Mouse (Mus musculus) kidney, postnatal 36 days (tissue): ENCODE results near the gene Rps12.

Source experiments
- DNase-seq, 2 experiments: peaks; one replicate each; pipeline ENCODE4 v3.0.0; 2021 to 2022; ENCODE audit warnings: mixed read lengths in 2 of 2

Gene Rps12

DNA sequence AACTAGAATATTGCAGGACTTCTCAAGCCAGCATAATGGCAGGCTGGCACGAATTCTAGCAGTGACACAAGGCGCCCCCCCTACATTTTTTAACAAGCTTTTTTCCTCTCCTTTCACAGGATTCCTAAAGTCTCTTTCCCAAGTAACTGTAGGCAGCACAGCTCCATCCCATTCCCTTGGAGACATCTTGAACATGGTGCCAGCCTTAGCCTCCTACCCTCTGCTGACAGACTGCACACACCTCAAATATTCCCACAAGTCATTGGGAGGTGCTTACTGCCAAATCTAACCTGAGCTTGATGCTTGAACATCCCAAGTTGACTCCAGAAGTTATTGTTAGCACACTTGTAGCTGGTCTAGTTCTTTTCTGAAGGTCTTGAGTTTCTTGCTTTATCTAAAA is 3.0 kb downstream of the Rps12 start:
- DNase-seq: no peak

DNA sequence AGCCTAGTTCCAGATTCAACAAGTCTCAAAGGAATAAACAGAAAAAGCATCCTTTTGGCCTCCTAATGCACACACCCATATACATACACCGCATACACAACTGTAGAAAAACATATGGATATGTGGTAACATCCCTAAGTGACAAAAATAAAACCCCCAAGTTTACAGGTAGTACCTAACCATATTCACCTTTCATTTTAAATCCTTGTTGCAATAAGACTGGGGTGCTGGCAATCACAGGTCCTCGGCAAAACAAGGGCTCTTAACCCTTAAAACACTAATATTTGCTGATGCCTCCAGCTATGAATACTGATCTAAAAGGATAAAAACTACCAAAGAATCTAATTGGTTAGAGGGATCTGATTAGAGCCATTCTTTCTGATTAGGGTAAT is 3.6 kb downstream of the Rps12 start:
- DNase-seq: no peak

DNA sequence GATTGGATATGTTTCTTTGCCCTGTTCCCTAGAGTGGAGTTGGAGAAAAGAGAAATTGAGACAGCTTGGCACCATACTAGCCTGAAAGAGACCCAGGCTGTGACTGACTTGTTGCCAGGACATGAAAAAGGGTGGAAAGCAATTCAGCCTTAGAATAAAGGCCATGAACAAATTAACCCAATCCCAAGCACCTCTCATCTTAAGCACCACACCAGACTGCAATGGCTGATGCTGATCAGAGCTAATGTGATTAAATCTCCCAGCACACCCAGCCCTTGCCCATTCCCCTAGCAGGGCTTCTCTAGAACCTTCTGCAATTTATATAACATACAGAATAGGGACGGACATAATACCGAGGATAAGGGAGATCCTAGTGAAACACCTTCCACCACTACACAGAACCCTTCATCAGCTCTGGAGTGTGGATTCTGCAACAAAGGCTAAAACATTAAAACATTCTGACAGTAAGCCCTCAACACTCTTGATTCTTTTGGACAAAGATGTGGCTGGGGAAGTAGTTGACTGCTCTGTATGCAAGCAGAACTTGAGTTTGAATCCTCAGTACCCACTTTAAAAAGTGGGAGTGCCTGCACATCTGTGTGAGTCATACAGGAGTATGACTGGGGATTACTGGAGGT is 4.1 kb downstream of the Rps12 start:
- DNase-seq: no peak

DNA sequence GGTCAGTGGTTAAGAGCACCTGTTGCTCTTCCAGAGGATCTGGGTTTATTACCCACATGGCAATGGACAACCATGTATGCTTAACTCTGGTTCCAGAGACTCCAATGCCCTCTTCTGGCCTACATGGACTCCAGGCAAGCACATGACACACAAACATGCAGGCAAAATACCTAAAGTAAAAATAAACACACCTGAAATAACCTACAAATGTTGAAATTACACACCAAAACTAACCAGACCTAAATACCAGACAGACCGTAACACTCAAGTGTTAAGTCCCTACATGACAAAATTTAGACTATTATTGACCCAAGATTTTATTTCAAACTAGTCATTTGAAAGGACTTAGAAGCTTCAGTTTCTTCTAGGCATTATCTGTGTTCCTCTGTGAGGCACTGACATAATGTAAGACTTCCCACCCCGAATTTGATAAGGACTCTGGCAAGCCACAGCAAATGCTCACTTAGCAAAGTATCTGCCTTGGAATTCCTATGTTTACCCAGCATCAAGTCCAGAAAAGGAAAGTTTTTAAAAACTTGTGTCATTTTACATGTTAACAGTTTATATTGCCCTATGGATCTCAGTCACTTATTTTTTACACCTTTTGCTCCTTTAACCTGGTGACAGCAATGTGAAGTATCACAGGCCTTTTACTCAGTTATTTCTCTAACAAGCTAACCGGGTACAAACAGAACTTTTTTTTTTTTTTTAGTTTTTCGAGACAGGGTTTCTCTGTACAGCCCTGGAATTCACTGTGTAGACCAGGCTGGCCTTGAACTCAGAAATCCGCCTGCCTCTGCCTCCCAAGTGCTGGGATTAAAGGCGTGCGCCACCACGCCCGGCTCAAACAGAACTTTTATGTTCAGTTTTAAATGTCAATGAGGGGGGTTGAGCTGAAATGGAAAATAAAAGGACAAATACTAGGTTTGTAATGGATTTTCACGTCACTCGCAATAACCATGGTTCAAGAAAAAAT is 5.0 kb downstream of the Rps12 start:
- no peak for DNase-seq

DNA sequence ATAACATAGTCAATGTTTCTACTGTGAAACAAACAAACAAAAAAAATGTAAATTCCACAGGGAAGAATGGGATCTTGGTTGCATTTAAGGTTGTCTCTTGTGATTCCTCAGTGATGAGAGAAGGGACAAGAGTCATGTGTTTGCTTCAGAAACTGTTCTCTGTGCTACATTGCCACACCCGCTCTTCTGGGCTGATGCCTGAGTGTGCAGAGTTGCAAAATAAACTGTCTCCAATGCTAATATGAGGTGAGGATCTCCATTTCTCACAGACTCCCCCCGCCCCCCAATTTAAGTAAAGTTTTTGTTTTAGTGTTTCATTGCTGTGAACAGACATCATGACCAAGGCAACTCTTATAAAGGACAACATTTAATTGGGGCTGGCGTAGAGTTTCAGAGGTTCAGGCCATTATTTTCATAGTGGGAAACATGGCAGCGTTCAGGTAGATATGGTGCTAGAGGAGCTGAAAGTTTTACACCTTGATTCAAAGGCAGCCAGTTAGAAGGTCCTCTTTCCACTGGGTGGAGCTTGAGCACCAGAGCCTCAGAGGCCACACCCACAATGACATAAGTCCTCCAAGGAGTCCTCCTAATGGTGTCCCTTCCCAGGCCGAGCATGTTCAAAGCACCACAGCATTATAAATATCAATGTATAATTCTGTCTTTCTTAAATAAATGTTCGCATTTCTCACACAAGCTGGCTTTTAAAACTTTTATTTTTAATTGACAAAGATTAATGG is 6.4 kb downstream of the Rps12 start:
- DNase-seq: no peak

DNA sequence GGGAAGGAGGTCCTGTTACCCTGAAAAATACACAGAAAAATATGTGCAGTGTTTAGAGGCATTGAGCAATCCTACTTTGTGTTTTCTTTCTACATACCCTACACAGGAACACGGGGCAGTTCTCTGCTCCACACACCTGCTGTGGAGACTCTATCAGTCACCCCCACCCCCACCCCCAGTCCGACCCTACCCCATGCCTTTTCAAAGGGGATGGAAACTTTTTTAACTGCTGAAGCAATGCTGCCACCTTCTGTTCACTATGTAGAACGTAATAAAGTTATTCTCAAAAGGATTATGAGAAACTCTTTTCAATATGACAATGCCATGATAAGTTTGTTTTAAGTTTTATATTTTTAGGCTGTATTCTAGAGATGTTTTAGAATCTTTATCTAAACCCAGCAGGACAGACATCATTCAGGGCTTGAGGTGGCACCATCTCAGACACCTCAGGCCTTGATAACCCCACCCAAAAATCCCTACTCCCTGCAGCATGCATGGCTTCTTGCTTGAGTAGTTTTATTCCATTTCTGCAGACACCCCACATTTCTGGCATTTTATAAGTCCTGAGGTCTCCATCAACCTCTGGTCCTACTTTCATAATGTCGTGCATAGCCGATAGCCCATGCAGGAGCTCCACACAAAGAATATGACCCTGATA is 9.7 kb downstream of the Rps12 start:
- no peak for DNase-seq

DNA sequence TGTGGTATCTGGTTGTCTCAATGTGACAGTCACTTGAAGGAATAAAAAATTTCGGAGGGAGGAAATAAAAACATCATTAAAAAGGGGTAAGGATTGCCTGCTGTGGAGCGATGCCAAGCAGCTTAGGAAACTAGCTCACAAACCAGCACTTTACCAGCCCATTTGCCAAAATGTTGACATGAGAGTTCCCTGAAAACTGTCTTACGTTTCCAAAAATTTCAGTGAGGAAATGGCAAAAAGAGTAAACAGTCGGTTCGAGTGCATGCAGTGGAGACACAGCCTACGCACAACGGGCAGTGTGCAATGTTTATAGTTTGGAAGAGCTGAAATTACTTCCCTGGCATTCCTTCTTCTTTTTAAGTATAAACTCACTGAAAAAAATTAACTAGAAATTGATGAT is 32.9 kb downstream of the Rps12 start:
- no peak for DNase-seq
